Mouse (Mus musculus) small intestine, adult 2 months (tissue): ENCODE measurements at regions not wholly inside any gene's neighbourhood (a gene's known extent, or its start where the extent isn't known, plus 50 kb on each side); places are given as distances from the start of the nearest gene placed in this dataset.
"Not testable (repeated sequence)": the region's sequence is repeated elsewhere in the genome, so short reads cannot be mapped to it uniquely, and the experiment has no call there.

Source experiments
- H3K27ac ChIP-seq: fragments of 200-500 bp; 2 replicates; pipeline ENCODE4 v1.5.1; 2012; ENCODE audit warnings: low read depth, low read length, control low read depth, inconsistent platforms; ENCODE audit not compliant: insufficient read depth
- H3K27me3 ChIP-seq: fragments of 200-500 bp; 2 replicates; pipeline ENCODE4 v1.6.1; 2012; ENCODE audit warnings: mild to moderate bottlenecking, moderate library complexity, low read length, inconsistent platforms; ENCODE audit not compliant: control insufficient read depth, insufficient read depth
- H3K36me3 ChIP-seq: fragments of 200-500 bp; 2 replicates; pipeline ENCODE4 v1.6.1; 2012; ENCODE audit warnings: mild to moderate bottlenecking, low read length, control low read depth, inconsistent platforms; ENCODE audit not compliant: control insufficient read depth, insufficient read depth
- H3K4me1 ChIP-seq: fragments of 200-500 bp; 2 replicates; pipeline ENCODE4 v1.6.1; 2012; ENCODE audit warnings: low read length, inconsistent platforms, mixed read lengths; ENCODE audit not compliant: control insufficient read depth, insufficient read depth, insufficient read length
- H3K4me3 ChIP-seq: fragments of 200-500 bp; 2 replicates; pipeline ENCODE4 v1.5.1; 2012; ENCODE audit warnings: low read depth, mild to moderate bottlenecking, control low read depth, inconsistent platforms, low read length, moderate library complexity
- CTCF ChIP-seq: fragments of 200-500 bp; IDR thresholded peaks from 2 replicates; pipeline ENCODE4 v1.5.1; 2012; ENCODE audit warnings: low read depth, mild to moderate bottlenecking, control low read depth, inconsistent platforms, low read length, moderate library complexity, mixed read lengths; ENCODE audit not compliant: insufficient replicate concordance, insufficient read length; ENCODE audit errors: extremely low read depth
- POLR2A ChIP-seq: fragments of 200-500 bp; IDR thresholded peaks from 2 replicates; pipeline ENCODE4 v1.6.1; 2012; ENCODE audit warnings: low read depth, mild to moderate bottlenecking, control low read depth, inconsistent platforms, low read length, moderate library complexity
- WGBS: fragments of 180-500 bp; shearing (Covaris S2); methylation state at CpG from one replicate; pipeline ENCODE4 v1.1.7; 2018; 5-methylcytosine and 5-hydroxymethylcytosine counted together

- Histone ChIP-seq H3K4me1 (no peaks in the 10 kb centered on the region), H3K27me3 (no peaks in the 10 kb centered on the region), H3K36me3 (no peaks in the 10 kb centered on the region), H3K4me3 (no peak overlapping the region), H3K27ac (no peak overlapping the region)
- 65% methylated on average over 4 of the region's 4 CpGs for WGBS
- TF ChIP-seq POLR2A, result no peak
- no peak for TF ChIP-seq CTCF
Observed at GRCm38 (mm10) chr6:22474604-22475003, 118.6 kb upstream of the Fam3c start.

- 69% methylated on average over 2 of the region's 2 CpGs for WGBS
- Histone ChIP-seq H3K4me1 (no peaks in the 10 kb centered on the region), H3K27ac (no peak overlapping the region), H3K36me3 (no peaks in the 10 kb centered on the region), H3K27me3 (no peaks in the 10 kb centered on the region), H3K4me3 (no peak overlapping the region)
- TF ChIP-seq POLR2A (no peak), CTCF (no peak)
Observed at GRCm38 (mm10) chr6:22474011-22474410, 118.0 kb upstream of the Fam3c start.

- H3K36me3 ChIP-seq, H3K27ac ChIP-seq, H3K27me3 ChIP-seq, H3K4me1 ChIP-seq, H3K4me3 ChIP-seq: not testable (repeated sequence)
- WGBS, result 85% methylated on average over 5 of the region's 5 CpGs
Observed at GRCm38 (mm10) chr6:22472400-22472799, 116.4 kb upstream of the Fam3c start.

GRCm38 (mm10) chr6:22467334-22467993, 111.4 kb upstream of the Fam3c start:
- Histone ChIP-seq H3K27me3 (no peaks in the 10 kb centered on the region), H3K4me3 (no peak overlapping the region), H3K4me1 (no peaks in the 10 kb centered on the region), H3K36me3 (no peaks in the 10 kb centered on the region), H3K27ac (no peak overlapping the region)
- WGBS, result 46% methylated on average over 11 of the region's 11 CpGs
- TF ChIP-seq POLR2A (no peak), CTCF (no peak)

- Histone ChIP-seq H3K4me1 (no peaks in the 10 kb centered on the region), H3K36me3 (no peaks in the 10 kb centered on the region), H3K4me3 (no peak overlapping the region), H3K27me3 (no peaks in the 10 kb centered on the region), H3K27ac (no peak overlapping the region)
- WGBS, result 86% methylated on average over 1 of the region's 1 CpGs
- TF ChIP-seq CTCF (no peak), POLR2A (no peak)
Observed at GRCm38 (mm10) chr6:22465926-22466325, 109.9 kb upstream of the Fam3c start.

GRCm38 (mm10) chr6:22459440-22460016, 103.5 kb upstream of the Fam3c start:
- H3K27ac ChIP-seq, result no peak overlapping the region
- no peaks in the 10 kb centered on the region for H3K36me3 ChIP-seq
- H3K4me3 ChIP-seq, result no peak overlapping the region
- H3K27me3 ChIP-seq, result no peaks in the 10 kb centered on the region
- 53% methylated on average over 7 of the region's 7 CpGs for WGBS
- H3K4me1 ChIP-seq, result no peaks in the 10 kb centered on the region
- no peak for TF ChIP-seq POLR2A
- TF ChIP-seq CTCF, result no peak

GRCm38 (mm10) chr6:22452203-22452602, 96.2 kb upstream of the Fam3c start:
- Histone ChIP-seq H3K27ac (no peak overlapping the region), H3K4me1 (peaks cover 4% of the 10 kb centered on the region; the same call in 1 of the 2 replicates), H3K27me3 (no peaks in the 10 kb centered on the region), H3K36me3 (no peaks in the 10 kb centered on the region), H3K4me3 (no peak overlapping the region)
- 83% methylated on average over 2 of the region's 2 CpGs for WGBS
- TF ChIP-seq POLR2A (no peak), CTCF (no peak)
